Mouse (Mus musculus) brain, embryonic 14.5 days (tissue): Measurements from ENCODE around the gene Serpina3i.

Experiments
- CTCF ChIP-seq: fragments of 200-500 bp; IDR thresholded peaks from 2 replicates; pipeline ENCODE4 v1.5.1; 2012; ENCODE audit warnings: inconsistent platforms, mild to moderate bottlenecking, moderate library complexity, borderline replicate concordance; ENCODE audit not compliant: insufficient read depth, insufficient read length; ENCODE audit errors: extremely low read depth
- POLR2A ChIP-seq: fragments of 200-500 bp; IDR thresholded peaks from 2 replicates; pipeline ENCODE4 v1.6.1; 2012; ENCODE audit warnings: mild to moderate bottlenecking, inconsistent platforms, borderline replicate concordance; ENCODE audit not compliant: poor library complexity, insufficient read depth, insufficient read length, severe bottlenecking; ENCODE audit errors: extremely low read depth

GRCm38 (mm10) chr12:104213689-104214444, 49.1 kb upstream of the Serpina3i start:
- TF ChIP-seq CTCF (no peak), POLR2A (no peak)
